Mouse (Mus musculus) erythroblast, embryonic 14.5 days (primary cell): ENCODE data around the gene Mapk14. TPM values are rescaled to one million over a fixed set of nuclear protein-coding genes. Genes with fewer than 3 reads are reported as not detected.

Source experiments
- H3K27me3 ChIP-seq: 2 replicates; pipeline ENCODE4 v1.6.1; 2012; ENCODE audit warnings: inconsistent platforms; ENCODE audit not compliant: control insufficient read depth
- H3K36me3 ChIP-seq: 2 replicates; pipeline ENCODE4 v1.6.1; 2012; ENCODE audit warnings: mild to moderate bottlenecking, inconsistent platforms; ENCODE audit not compliant: control insufficient read depth
- H3K4me1 ChIP-seq: 2 replicates; pipeline ENCODE4 v1.6.1; 2012; ENCODE audit warnings: inconsistent platforms; ENCODE audit not compliant: control insufficient read depth
- H3K4me3 ChIP-seq: replicated peaks from 2 replicates; pipeline ENCODE3; 2012; ENCODE audit warnings: moderate library complexity, mild to moderate bottlenecking, inconsistent platforms
- H3K9me3 ChIP-seq: 2 replicates; pipeline ENCODE4 v1.6.1; 2012; ENCODE audit warnings: low read length, inconsistent platforms, mixed read lengths; ENCODE audit not compliant: control insufficient read depth
- GATA1 ChIP-seq: IDR thresholded peaks from 2 replicates; pipeline ENCODE4 v1.6.1; 2012; ENCODE audit warnings: low read length, inconsistent platforms, mixed read lengths
- TAL1 ChIP-seq: IDR thresholded peaks from 3 replicates; pipeline ENCODE4 v1.6.1; 2012; ENCODE audit warnings: low read length, inconsistent platforms, mixed read lengths
- polyA plus RNA-seq: library from polyadenylated mRNA; stranded (reverse); fragments of >175 nt; gene quantifications from 2 replicates; pipeline ENCODE4 v1.2.3, GENCODE M21; 2012

Mapk14 gene
- polyA plus RNA-seq, 1 experiment: 1.5 TPM

DNA sequence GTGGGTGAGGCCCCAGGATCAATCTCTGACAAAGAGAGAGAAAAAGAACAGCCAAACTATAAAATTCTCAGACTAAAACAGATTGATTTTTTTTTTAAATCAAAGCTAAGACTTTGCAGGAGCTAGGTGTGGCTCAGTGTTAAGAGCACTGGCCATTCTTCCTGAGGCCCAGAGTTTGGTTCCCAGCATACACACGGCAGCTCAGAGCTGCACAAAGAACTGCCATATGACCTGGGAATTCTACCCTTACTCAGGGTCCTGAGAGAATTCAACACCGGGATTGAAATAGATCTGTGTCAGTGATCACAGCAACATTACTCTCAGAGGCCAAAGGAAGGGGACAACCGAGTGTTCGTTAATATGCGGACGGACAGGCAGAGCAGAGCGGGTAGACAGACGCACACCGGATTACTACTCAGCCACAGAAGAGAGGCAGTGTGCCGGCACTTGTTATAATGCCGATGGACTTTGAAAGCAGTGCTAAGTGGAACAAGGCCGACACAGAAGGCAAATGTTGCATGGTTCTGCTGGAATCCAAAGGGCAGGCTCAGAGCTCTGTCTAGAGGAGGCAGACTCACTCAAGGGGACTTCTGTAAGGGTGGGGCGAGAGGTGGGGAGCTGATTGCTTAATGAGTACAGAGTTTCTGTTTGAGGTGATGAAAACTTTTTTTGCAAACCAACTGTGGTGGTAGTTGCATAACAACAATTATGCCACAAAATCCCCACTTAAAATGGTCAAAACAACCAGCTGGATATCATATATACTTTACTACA, 8.6 kb upstream of the Mapk14 start:
- Histone ChIP-seq H3K27me3 (no peaks in the 10 kb centered on the region; the same call in 1 of the 2 replicates), H3K4me3 (no peak overlapping the region), H3K9me3 (no peaks in the 10 kb centered on the region; the same call in 1 of the 2 replicates), H3K36me3 (no peaks in the 10 kb centered on the region), H3K4me1 (no peaks in the 10 kb centered on the region; the same call in 1 of the 2 replicates)
- no peak for TF ChIP-seq TAL1
- TF ChIP-seq GATA1: no peak

DNA sequence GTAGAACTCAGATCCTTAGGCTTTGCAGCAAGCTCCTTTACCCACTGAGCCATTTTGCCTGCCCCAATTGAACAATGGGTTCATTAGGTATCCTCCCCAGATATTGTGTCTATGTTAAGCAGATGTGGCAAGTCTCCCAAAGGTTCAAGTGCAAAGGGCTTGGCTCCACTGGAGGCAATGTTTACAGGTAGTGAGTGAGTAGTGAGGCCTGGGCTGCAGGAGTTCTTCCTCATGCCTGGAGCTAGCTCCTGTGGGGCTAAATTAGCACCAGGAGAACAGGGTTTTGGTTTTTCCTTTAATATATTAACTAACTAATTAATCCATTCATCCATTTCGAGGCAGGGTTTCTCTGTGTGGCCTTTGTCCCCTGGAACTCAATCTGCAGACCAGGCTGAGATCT, 7.5 kb upstream of the Mapk14 start:
- Histone ChIP-seq H3K9me3 (no peaks in the 10 kb centered on the region; the same call in 1 of the 2 replicates), H3K4me3 (no peak overlapping the region), H3K27me3 (no peaks in the 10 kb centered on the region; the same call in 1 of the 2 replicates)

DNA sequence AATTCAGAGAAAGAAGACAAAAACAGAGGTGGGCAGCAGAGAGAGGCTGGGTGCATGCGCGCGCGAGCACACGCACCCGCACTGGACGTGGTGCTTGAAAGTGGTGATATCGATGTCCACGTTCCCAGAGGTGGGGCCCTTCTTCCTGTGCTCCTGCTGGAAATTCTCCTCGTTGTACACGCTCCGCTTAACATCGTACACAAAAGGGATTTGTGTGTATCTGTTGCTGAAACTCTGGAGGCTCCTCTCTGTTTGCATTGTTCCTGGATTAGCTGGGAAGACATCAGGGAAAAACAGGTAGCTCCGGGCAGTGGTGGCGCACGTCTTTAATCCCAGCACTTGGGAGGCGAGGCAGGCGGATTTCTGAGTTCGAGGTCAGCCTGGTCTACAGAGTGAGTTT, 6.5 kb upstream of the Mapk14 start:
- no peaks in the 10 kb centered on the region for H3K36me3 ChIP-seq
- TF ChIP-seq TAL1: no peak
- no peak for TF ChIP-seq GATA1
- H3K4me3 ChIP-seq: no peak overlapping the region
- peaks cover 7% of the 10 kb centered on the region for H3K27me3 ChIP-seq
- no peaks in the 10 kb centered on the region for H3K9me3 ChIP-seq
- peaks cover 10% of the 10 kb centered on the region for H3K4me1 ChIP-seq

More for the DNA sequence above, 7.5 kb upstream of the Mapk14 start:
- Histone ChIP-seq H3K36me3 (no peaks in the 10 kb centered on the region), H3K4me1 (peaks cover 3% of the 10 kb centered on the region)
- no peak for TF ChIP-seq GATA1

- Histone ChIP-seq H3K36me3 (no peaks in the 10 kb centered on the region), H3K4me3 (no peak overlapping the region), H3K27me3 (peaks cover 9% of the 10 kb centered on the region), H3K9me3 (no peaks in the 10 kb centered on the region), H3K4me1 (peaks cover 24% of the 10 kb centered on the region)
- no peak for TF ChIP-seq GATA1
- TF ChIP-seq TAL1: no peak
Measured at GRCm38 (mm10) chr17:28687354-28687753, 3.8 kb upstream of the Mapk14 start.

DNA sequence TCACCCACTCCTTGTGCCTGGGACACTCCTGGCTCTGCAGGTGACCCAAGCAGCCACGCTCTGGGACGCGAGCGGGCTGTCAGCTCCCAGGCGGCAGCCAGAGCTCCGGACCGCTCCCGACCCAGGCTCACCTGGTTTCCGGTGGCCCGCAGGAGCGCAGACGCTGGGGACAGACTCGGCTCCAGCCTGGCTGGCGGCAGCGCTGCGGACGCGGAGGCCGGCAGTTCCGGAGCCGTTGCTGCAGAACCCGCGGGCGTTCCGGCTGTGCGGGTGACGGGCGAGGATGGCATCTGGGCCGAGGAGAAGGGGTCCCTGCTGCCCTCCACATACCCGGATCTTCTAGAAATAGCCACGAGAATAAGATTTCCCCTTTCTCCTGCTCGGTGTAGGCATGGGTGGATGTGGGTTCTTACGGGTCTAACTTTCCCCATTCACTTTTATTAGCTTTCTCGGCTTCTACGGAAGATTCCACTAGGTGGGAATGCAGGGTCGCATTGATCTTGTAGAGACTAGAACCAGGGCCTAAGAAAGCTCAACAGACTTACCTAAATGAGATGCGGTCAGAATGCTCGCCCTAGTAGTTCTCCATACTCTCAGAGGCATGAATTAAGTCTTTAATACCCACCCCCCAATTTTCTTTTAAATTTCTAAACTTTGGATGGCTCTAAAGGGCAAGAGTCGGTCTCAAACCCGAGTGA, 1.4 kb upstream of the Mapk14 start, which contains the start of gene Slc26a8:
Gene Slc26a8 (minus strand): TSS at position 648 of the 698 bp plus-strand sequence.
- peaks cover 11% of the 10 kb centered on the region for H3K36me3 ChIP-seq
- peak within 1 kb of the TSS; percentile 91 for H3K4me3 ChIP-seq
- H3K4me1 ChIP-seq: peaks cover 41% of the 10 kb centered on the region
- peaks cover 9% of the 10 kb centered on the region for H3K27me3 ChIP-seq
- no peaks in the 10 kb centered on the region for H3K9me3 ChIP-seq
- TF ChIP-seq GATA1 (no peak), TAL1 (no peak)

DNA sequence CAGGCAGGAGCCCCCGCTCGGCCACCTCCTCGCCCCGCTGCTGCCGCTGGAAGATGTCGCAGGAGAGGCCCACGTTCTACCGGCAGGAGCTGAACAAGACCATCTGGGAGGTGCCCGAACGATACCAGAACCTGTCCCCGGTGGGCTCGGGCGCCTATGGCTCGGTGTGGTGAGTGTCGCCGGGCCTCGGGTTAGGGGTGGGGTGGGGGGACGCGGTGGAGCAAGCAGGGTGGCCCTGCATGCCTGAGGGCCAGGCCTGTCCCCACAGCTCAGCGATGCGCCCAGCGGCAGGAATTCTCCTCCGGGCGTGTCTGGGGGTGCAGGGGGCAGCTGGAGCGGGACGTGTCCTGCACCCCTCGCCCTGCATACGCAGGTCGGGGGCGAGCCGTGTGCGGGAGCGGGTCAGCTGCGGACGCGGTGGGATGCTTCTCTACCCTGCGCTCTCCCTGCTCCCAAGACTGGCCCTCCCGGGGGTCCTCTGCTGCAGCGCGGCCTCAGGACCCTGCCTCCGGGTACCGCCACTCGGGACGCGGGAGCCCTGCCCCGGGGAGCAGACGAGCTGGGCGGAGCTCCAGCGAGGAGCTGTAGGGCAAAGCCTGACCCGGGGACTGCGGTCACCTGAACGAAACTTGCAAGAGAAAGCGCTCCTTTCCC, 685 bp downstream of the Mapk14 start:
- Histone ChIP-seq H3K4me3 (peak overlapping the region; percentile 91), H3K4me1 (peaks cover 56% of the 10 kb centered on the region), H3K9me3 (no peaks in the 10 kb centered on the region), H3K36me3 (peaks cover 27% of the 10 kb centered on the region), H3K27me3 (peaks cover 9% of the 10 kb centered on the region)
- TF ChIP-seq GATA1 (no peak), TAL1 (no peak)

DNA sequence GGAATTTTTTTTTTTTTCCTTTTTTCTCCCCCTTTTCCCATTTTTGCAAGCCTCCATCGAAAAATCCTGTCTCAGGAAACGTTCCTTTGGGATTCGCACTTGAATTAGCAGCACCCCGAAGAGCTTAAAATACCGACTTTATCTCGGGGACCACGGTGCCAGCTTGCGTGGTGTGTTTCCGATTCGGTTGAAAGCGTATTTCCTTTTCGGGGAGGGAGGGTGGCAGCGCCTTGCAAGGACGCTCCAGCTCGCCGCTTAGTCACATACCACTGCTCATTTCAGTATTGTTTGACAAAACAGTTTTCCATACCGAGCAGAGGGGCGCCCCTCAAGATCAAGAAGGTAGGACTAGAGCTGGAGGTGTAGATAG, 1.2 kb downstream of the Mapk14 start:
- Histone ChIP-seq H3K27me3 (peaks cover 9% of the 10 kb centered on the region), H3K4me3 (peak overlapping the region; percentile 91), H3K9me3 (no peaks in the 10 kb centered on the region), H3K4me1 (peaks cover 61% of the 10 kb centered on the region), H3K36me3 (peaks cover 29% of the 10 kb centered on the region)
- TF ChIP-seq GATA1 (no peak), TAL1 (no peak)

- Histone ChIP-seq H3K9me3 (no peaks in the 10 kb centered on the region), H3K4me3 (peak overlapping the region; percentile 91), H3K36me3 (peaks cover 35% of the 10 kb centered on the region), H3K4me1 (peaks cover 69% of the 10 kb centered on the region), H3K27me3 (peaks cover 9% of the 10 kb centered on the region)
- TF ChIP-seq TAL1: no peak
- TF ChIP-seq GATA1: no peak
Measured at GRCm38 (mm10) chr17:28693086-28693485, 2.0 kb downstream of the Mapk14 start.

DNA sequence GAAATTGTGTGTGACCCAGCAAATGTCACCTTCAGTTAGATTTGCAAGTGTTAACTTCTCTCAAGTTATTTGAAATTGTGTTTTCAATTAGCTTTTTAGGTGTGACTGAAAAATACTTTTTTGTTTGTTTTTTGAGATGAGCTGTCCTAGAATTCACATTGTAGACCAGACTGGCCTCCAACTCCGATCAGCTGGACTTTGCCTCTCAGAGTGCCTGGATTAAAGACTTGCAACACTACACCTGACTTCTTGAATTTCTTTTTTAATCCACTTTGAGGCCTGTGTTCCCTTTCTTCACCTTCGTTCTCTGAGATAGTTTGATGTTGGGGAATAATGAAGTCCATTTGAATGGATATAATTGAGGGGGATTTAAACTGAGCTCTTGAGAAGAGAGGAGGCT, 2.9 kb downstream of the Mapk14 start:
- Histone ChIP-seq H3K36me3 (peaks cover 37% of the 10 kb centered on the region), H3K9me3 (no peaks in the 10 kb centered on the region), H3K4me1 (peaks cover 70% of the 10 kb centered on the region), H3K27me3 (peaks cover 7% of the 10 kb centered on the region), H3K4me3 (no peak overlapping the region)
- TF ChIP-seq GATA1 (no peak), TAL1 (no peak)
